Mouse (Mus musculus) liver, adult 2 months (tissue): ENCODE results near the gene Ccdc170. TPM values are rescaled to one million over a fixed set of nuclear protein-coding genes. Genes with fewer than 3 reads are reported as not detected.
"Not testable (repeated sequence)": the region's sequence is repeated elsewhere in the genome, so short reads cannot be mapped to it uniquely, and the experiment has no call there.

ENCODE experiments used
- DNase-seq: peaks from one replicate; pipeline ENCODE4 v3.0.0-alpha.2; 2011; ENCODE audit warnings: low read depth, low spot score; ENCODE audit errors: extremely low read depth
- H3K27ac ChIP-seq: fragments of 200-500 bp; replicated peaks from 2 replicates; pipeline ENCODE4 v1.5.1; 2012; ENCODE audit warnings: low read depth, mild to moderate bottlenecking, control low read depth, inconsistent platforms, low read length; ENCODE audit not compliant: insufficient read depth
- H3K27me3 ChIP-seq: fragments of 200-500 bp; 2 replicates; pipeline ENCODE4 v1.6.1; 2012; ENCODE audit warnings: mild to moderate bottlenecking, moderate library complexity, low read length, inconsistent platforms; ENCODE audit not compliant: control insufficient read depth, insufficient read depth
- H3K36me3 ChIP-seq: fragments of 200-500 bp; 2 replicates; pipeline ENCODE4 v1.6.1; 2012; ENCODE audit warnings: low read length, inconsistent platforms; ENCODE audit not compliant: control insufficient read depth, insufficient read depth
- H3K4me1 ChIP-seq: fragments of 200-500 bp; 2 replicates; pipeline ENCODE4 v1.6.1; 2011; ENCODE audit warnings: low read length; ENCODE audit not compliant: control insufficient read depth, insufficient read depth
- H3K4me3 ChIP-seq: fragments of 200-500 bp; 2 replicates; pipeline ENCODE4 v1.5.1; 2011; ENCODE audit warnings: low read depth, mild to moderate bottlenecking, control low read depth, low read length, moderate library complexity; ENCODE audit not compliant: insufficient read depth
- H3K79me2 ChIP-seq: fragments of 200-500 bp; 2 replicates; pipeline ENCODE4 v1.6.1; 2012; ENCODE audit warnings: inconsistent platforms, mild to moderate bottlenecking, low read length, moderate library complexity; ENCODE audit not compliant: control insufficient read depth, insufficient read depth
- H3K9ac ChIP-seq: fragments of 200-500 bp; 2 replicates; pipeline ENCODE4 v1.6.1; 2012; ENCODE audit warnings: low read depth, mild to moderate bottlenecking, control low read depth, inconsistent platforms, low read length
- CTCF ChIP-seq: fragments of 200-500 bp; IDR thresholded peaks from 2 replicates; pipeline ENCODE4 v1.5.1; 2011; ENCODE audit warnings: low read depth, low read length, control low read depth
- POLR2A ChIP-seq: fragments of 200-500 bp; IDR thresholded peaks from 2 replicates; pipeline ENCODE4 v1.6.1; 2011; ENCODE audit warnings: low read length, control low read depth; ENCODE audit not compliant: insufficient read depth; ENCODE audit errors: extremely low read depth
- WGBS: fragments of 180-500 bp; shearing (Covaris S2); methylation state at CpG from one replicate; pipeline ENCODE4 v1.1.7; 2018; 5-methylcytosine and 5-hydroxymethylcytosine counted together
- polyA plus RNA-seq: library from polyadenylated mRNA; depleted of rRNA; stranded (reverse); fragments of >200 nt; gene quantifications from 2 replicates; pipeline ENCODE4 v1.2.3, GENCODE M21; 2012
- total RNA-seq: library from RNA; depleted of rRNA; stranded (reverse); fragments of >200 nt; gene quantifications from 2 replicates; pipeline ENCODE4 v1.2.3, GENCODE M21; 2014

Gene Ccdc170
- total and polyA plus RNA-seq, 2 experiments: not detected

- DNase-seq: no peak
- Histone ChIP-seq H3K36me3 (no peaks in the 10 kb centered on the region), H3K27ac (no peak overlapping the region), H3K27me3 (no peaks in the 10 kb centered on the region), H3K79me2 (no peaks in the 10 kb centered on the region), H3K4me3 (no peak overlapping the region), H3K4me1 (peaks cover 8% of the 10 kb centered on the region; the same call in 1 of the 2 replicates), H3K9ac (no peak overlapping the region)
- no peak for TF ChIP-seq POLR2A
- no peak for TF ChIP-seq CTCF
- WGBS: 80% methylated on average over 4 of the region's 4 CpGs
These were observed 111.5 kb downstream of the Ccdc170 start for GRCm38 (mm10) chr10:4593828-4594227.

DNA sequence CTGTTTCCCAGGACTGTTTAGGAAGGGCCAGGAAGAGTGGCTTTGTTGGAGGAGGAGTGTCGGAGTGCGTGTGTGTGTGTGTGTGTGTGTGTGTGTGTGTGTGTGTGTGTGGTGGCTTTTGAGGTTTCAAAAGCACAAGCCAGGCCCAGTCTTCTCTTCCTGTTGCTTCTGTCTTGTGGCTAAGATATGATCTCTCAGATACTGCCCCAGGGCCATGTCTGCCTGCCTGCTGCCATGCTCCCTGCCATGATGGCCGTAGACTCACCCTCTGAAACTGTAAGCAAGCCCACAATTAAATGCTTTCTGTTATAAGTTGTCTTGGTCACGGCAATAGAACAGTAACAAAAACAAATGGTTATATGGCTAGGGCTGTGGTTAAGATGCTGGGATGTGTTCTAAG is 114.9 kb downstream of the Ccdc170 start:
- Histone ChIP-seq H3K27ac (no peak overlapping the region), H3K9ac (no peak overlapping the region), H3K27me3 (no peaks in the 10 kb centered on the region), H3K36me3 (no peaks in the 10 kb centered on the region), H3K4me3 (no peak overlapping the region), H3K4me1 (0 out of 2 replicates have a peak, but pooled peaks cover 1% of the 10 kb centered on the region), H3K79me2 (no peaks in the 10 kb centered on the region)
- TF ChIP-seq CTCF: no peak
- no peak for TF ChIP-seq POLR2A
- DNase-seq: no peak
- 95% methylated on average over 4 of the region's 4 CpGs for WGBS

- Histone ChIP-seq H3K36me3 (no peaks in the 10 kb centered on the region), H3K27ac (no peak overlapping the region), H3K4me3 (no peak overlapping the region), H3K4me1 (0 out of 2 replicates have a peak, but pooled peaks cover 1% of the 10 kb centered on the region), H3K9ac (no peak overlapping the region), H3K27me3 (no peaks in the 10 kb centered on the region), H3K79me2 (no peaks in the 10 kb centered on the region)
- 45% methylated on average over 10 of the region's 10 CpGs for WGBS
- DNase-seq: peak; percentile 49
- TF ChIP-seq POLR2A (no peak), CTCF (peak; percentile 68)
These were observed 116.0 kb downstream of the Ccdc170 start for GRCm38 (mm10) chr10:4598244-4598842.

DNA sequence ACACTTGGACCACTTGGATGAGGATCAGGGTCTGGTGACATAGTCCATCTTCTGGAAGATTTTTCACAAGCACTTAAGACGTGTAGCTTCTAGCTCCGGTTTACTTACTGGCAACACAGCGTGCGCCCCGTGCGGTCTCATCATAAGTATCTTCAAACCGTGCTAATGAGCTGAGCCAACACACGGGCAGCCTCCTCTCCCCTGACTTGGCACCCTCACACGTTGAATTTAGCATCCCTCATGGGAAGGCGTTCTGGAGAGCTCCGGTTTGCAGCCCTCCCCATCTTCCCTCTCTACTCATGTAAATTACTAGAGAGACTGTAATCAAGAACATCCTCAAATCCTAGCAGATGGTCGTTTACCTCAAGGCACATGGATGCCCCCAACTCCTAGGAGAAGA is 116.6 kb downstream of the Ccdc170 start:
- no peak for TF ChIP-seq POLR2A
- no peak for TF ChIP-seq CTCF
- H3K4me3 ChIP-seq: no peak overlapping the region
- 90% methylated on average over 12 of the region's 12 CpGs for WGBS

DNA sequence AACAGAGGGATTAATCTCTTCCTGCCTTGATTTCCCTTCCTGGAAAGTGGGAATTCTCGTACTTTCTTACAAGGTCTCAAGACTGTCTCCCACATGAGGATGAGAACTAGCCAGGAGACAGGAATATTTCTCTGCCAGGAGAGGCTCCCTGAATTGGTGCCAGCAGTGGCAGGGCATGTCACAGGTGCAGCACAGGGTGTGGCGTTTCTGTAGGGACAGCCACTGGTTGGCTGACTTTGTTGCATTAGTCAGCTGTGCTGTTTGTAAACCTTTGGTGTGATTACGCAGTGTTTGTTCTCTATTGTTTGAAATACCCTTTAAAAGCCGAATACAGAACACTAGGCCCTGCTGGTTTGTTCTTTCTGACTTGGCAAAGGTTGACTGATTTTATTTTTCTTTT is 117.3 kb downstream of the Ccdc170 start:
- 39% methylated on average over 4 of the region's 4 CpGs for WGBS
- H3K27me3 ChIP-seq: no peaks in the 10 kb centered on the region
- peaks cover 6% of the 10 kb centered on the region for H3K4me1 ChIP-seq
- H3K79me2 ChIP-seq: no peaks in the 10 kb centered on the region
- no peak overlapping the region for H3K9ac ChIP-seq
- H3K27ac ChIP-seq: no peak overlapping the region
- no peaks in the 10 kb centered on the region for H3K36me3 ChIP-seq
- no peak overlapping the region for H3K4me3 ChIP-seq
- TF ChIP-seq POLR2A (no peak), CTCF (no peak)
- DNase-seq: peak; percentile 56

More for the DNA sequence above, 116.6 kb downstream of the Ccdc170 start:
- no peaks in the 10 kb centered on the region for H3K36me3 ChIP-seq
- H3K79me2 ChIP-seq: no peaks in the 10 kb centered on the region
- H3K4me1 ChIP-seq: 0 out of 2 replicates have a peak, but pooled peaks cover 1% of the 10 kb centered on the region
- DNase-seq: no peak
- no peaks in the 10 kb centered on the region for H3K27me3 ChIP-seq
- no peak overlapping the region for H3K9ac ChIP-seq
- no peak overlapping the region for H3K27ac ChIP-seq

DNA sequence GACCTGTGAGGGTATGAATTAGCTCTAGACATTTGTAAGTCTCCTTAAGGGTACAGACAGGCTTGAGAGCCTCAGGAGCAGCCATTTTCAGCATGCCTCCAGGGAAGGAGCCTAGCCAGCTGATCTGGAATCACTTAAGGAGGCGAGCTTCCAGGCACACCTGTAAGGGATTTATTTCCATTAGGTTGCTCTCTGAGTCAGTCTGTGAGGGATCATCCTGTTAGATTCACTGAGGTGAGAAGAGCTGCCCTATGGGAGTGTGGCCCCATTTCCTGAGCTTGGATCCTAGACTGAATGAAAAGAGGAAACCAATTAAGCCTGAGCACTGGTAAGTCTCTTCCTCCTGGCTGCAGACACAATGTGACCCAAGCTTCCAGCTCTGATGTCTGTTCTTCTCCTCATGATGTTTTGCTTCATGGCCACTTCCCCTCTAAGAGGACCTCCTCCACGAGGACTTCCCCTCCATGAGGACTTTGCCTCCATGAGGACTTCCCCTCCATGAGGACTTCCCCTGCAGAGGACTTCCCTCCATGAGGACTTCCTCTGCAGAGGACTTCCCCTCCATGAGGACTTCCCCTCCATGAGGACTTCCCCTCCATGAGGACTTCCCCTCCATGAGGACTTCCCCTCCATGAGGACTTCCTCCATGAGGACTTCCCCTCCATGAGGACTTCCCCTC is 118.6 kb downstream of the Ccdc170 start:
- no peak overlapping the region for H3K4me3 ChIP-seq
- 90% methylated on average over 2 of the region's 2 CpGs for WGBS
- no peaks in the 10 kb centered on the region for H3K36me3 ChIP-seq
- peaks cover 16% of the 10 kb centered on the region for H3K4me1 ChIP-seq
- no peak overlapping the region for H3K27ac ChIP-seq
- no peaks in the 10 kb centered on the region for H3K79me2 ChIP-seq
- no peak overlapping the region for H3K9ac ChIP-seq
- no peak for TF ChIP-seq POLR2A
- no peak for TF ChIP-seq CTCF
- no peak for DNase-seq
- no peaks in the 10 kb centered on the region for H3K27me3 ChIP-seq

GRCm38 (mm10) chr10:4601612-4602011 is 119.3 kb downstream of the Ccdc170 start:
- DNase-seq, H3K27ac ChIP-seq, H3K27me3 ChIP-seq, H3K36me3 ChIP-seq, H3K79me2 ChIP-seq, H3K4me3 ChIP-seq, H3K9ac ChIP-seq: not testable (repeated sequence)
- peaks cover 16% of the 10 kb centered on the region for H3K4me1 ChIP-seq
